Mouse (Mus musculus): Measurements from ENCODE around the gene Sqstm1. TPM values are rescaled to one million over a fixed set of nuclear protein-coding genes. Genes with fewer than 3 reads are reported as not detected.

Gene Sqstm1
- polyA plus RNA-seq, 1 experiment from 2014 or later: 181 TPM

Small RNA genes lying within 50 kb of the gene (microRNA-seq; reads per million reads assigned to microRNA genes)
- 0.25 reads per million for gene Mir6919

Other genes with a start within 250 kb of the Sqstm1 start
- 44.5 and 50.0 TPM in 2 replicates for gene Rnf130, start 185.5 kb downstream of the Sqstm1 start, polyA plus RNA-seq (2014; fragmentation: Nextera tagmentation; extraction: Ambion mirVana)
- 37.3 and 41.4 TPM in 2 replicates for gene Tbc1d9b, start 79.4 kb downstream of the Sqstm1 start, polyA plus RNA-seq (2014; fragmentation: Nextera tagmentation; extraction: Ambion mirVana)
- 15.6 and 18.1 TPM in 2 replicates for gene Mrnip, start 36.4 kb downstream of the Sqstm1 start, polyA plus RNA-seq (2014; fragmentation: Nextera tagmentation; extraction: Ambion mirVana)
- 13.3 and 24.4 TPM in 2 replicates for gene Mgat4b, start 63 bp upstream of the Sqstm1 start, polyA plus RNA-seq (2014; fragmentation: Nextera tagmentation; extraction: Ambion mirVana)
- gene Ltc4s, start 27.8 kb upstream of the Sqstm1 start, polyA plus RNA-seq (2014; fragmentation: Nextera tagmentation; extraction: Ambion mirVana): 3.4 and 4.2 TPM in 2 replicates
- 8.5 and 9.1 TPM in 2 replicates for gene Maml1, start 81.5 kb upstream of the Sqstm1 start, polyA plus RNA-seq (2014; fragmentation: Nextera tagmentation; extraction: Ambion mirVana)
- 246 and 259 TPM in 2 replicates for gene Canx, start 114.8 kb upstream of the Sqstm1 start, polyA plus RNA-seq (2014; fragmentation: Nextera tagmentation; extraction: Ambion mirVana)
- gene Cby3, start 143.6 kb upstream of the Sqstm1 start, polyA plus RNA-seq (2014; fragmentation: Nextera tagmentation; extraction: Ambion mirVana): 0.27 TPM in 2 replicates
- gene Hnrnph1, start 166.2 kb upstream of the Sqstm1 start, polyA plus RNA-seq (2014; fragmentation: Nextera tagmentation; extraction: Ambion mirVana): 411 and 475 TPM in 2 replicates
- gene Rufy1, start 220.3 kb upstream of the Sqstm1 start, polyA plus RNA-seq (2014; fragmentation: Nextera tagmentation; extraction: Ambion mirVana): 21.6 and 24.8 TPM in 2 replicates